Mouse (Mus musculus) mature B cell (primary cell): Measurements from ENCODE around the gene Tarbp1.
"Not testable (repeated sequence)": the region's sequence is repeated elsewhere in the genome, so short reads cannot be mapped to it uniquely, and the experiment has no call there.

Experiments used
- in situ Hi-C: fragments of 300-500 bp; cut with MboI; formaldehyde crosslinking; loops from 2 replicates; pipeline ENCODE4 v1.14.3; 2019

Gene Tarbp1

DNA sequence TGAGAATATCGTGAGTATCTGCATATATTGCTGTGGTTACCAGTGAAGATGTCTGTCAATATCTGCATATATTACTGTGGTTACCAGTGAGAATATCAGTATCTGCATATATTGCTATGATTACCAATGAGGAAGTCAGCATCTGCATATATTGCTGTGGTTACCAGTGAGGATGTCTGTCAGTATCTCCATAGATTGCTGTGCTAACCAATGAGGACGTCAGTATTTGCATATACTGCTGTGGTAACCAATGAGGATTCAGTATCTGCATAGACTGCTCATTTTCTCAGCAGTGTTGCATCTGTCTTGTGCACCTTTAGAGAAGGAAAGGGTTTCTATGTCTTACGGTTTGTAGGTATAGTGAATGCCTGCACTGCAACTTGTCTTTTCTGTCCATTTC is 54.0 kb downstream of the Tarbp1 start:
- in situ Hi-C loops, result no loop called here

DNA sequence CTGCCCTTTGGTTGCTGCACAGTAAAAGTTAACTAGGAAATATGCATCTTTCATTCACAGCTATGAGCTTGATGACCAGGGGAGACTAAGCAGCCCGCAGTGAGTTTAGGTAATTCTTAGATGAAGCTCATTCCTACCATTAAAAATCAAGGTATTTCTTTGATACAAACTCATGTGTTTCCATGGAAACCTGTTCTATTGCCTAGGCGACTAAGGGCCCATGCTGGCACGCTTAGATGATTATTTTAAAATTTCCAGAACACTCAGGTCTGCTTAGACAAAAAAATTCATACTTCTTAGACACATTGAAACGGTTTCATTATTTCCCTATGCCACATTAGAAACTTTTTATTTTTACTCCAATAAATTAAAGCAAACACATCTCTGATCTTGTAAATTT is 69.8 kb downstream of the Tarbp1 start:
- in situ Hi-C loops, result no loop called here

DNA sequence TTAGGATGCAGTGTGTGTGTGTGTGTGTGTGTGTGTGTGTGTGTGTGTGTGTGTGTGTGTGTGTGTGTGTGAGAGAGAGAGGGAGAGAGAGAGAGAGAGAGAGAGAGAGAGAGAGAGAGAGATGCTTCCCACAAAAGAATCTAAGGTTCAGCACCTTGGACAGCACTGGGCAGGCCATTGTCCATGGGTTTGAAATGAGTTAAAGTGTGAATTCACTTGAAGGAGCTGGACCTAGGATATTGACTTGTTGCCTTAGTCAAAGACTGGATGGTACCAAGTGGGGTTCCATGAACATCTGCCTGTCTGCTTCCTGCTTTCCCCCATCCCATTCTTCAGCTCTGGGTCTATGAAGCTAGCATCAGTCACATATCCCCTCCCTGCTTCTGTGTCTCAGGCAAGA is 70.3 kb downstream of the Tarbp1 start:
- in situ Hi-C loops, result not testable (repeated sequence)

DNA sequence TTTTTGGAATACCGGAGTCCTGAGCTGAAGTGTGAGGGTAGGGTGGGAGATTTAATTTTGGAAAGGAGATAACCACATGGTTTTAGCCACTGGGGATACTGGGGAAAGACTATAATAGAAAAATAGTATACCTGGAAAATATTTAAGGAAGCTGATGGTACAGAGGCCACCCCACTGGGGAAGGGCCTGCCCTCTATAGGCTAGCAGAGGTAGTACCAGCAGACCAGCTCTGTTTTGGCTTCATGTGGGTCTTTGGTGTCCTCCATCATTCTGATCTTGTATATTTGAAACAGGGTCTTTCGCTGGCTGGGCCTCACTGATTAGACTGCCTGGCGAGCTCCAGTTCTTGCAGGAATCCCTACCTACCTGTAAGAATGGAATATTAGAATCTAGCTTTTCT is 76.5 kb downstream of the Tarbp1 start:
- in situ Hi-C loops, result no loop called here

DNA sequence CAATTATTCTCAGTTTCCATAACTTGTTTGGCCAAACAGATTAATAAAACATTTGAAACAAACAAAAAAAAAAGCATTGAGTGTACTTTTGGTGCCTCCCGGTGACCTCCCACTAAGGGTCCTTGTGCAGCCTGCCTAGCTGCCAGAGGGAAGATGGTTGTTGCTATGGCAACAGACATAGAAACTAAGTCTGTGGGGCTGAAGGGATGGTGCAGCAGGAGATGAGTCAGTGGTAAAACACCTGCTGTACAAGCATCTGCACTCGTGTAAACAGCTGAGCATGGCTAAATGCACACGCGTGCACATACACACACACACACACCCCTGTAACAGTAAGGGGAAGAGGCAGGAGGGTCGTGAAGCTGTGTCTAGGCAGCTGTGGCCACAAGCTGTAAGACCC is 78.9 kb downstream of the Tarbp1 start:
- in situ Hi-C loops, result no loop called here

DNA sequence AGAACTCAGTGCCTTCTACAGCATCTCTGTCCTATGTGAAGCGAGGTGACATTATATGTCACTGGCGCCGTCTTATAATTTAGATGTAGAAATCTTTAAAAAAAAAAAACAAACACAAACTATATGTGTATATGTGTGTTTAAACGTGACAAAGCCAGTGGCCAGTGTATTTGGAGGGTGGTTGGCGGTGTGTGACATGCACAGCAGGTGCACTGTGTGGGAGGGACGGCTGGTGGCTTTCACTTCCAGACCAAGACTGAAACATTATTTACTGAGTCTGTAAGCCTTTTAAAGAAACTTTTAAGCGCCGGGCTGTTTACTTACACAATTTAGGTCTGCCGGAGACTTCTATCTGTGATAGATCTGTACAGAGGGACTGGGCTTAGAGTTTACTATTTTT is 79.5 kb downstream of the Tarbp1 start:
- in situ Hi-C loops, result no loop called here

DNA sequence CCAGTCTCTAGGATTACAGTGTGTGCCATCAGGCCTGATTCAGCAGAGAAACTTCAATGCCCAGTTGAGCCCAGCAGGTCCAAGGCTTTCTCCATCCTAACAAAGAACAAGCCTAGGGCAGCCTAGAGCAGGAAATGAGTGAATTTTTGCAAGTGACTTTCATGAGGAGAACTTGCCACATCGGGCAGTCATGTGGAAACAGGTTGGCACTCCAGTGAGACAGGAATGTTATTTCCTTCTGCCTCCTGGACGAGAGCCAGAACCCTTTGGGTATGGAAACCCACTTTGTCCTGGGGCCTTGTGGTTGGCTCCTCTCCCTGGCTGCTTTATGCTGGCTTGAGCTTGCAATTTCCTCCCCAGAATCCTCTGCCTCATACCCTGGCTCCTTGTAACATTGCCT is 83.3 kb downstream of the Tarbp1 start:
- in situ Hi-C loops, result no loop called here

DNA sequence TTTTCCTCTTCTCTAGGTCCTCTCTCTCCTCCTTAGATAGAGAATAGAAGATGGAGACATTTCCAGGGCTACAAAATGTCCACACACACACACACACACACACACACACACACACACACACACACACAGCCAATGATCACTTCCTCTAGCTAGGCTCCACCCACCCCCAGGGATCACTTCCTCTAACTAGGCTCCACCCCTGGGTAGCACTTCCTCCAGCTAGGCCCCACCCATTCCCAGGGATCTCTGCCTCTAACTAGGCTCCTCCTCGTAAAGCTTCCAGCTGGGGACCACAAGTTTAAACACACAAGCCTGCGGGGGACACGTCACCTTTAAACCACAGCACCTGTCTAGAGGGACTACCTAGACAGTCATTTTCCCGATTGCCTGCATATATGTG is 87.3 kb downstream of the Tarbp1 start:
- in situ Hi-C loops, result no loop called here

DNA sequence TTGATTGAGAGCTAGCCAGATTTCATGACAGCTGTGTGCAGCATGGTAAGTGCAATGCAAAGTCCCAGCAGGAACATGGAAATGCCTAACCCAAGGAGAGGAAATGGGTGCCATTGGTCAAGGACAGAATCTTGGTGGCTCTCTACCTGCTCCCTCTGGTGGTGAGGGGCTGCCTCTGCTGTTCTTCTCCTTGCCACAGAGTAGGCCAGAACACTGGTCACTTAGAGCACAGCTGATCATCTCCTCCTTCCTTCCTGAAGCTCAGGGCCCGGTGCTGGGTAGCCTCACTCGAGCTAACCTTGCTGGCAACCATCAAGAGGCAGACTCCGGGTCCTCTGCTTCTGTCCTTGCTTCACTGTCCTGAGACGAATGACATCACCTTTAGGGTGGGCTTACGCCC is 92.1 kb downstream of the Tarbp1 start:
- in situ Hi-C loops, result no loop called here

DNA sequence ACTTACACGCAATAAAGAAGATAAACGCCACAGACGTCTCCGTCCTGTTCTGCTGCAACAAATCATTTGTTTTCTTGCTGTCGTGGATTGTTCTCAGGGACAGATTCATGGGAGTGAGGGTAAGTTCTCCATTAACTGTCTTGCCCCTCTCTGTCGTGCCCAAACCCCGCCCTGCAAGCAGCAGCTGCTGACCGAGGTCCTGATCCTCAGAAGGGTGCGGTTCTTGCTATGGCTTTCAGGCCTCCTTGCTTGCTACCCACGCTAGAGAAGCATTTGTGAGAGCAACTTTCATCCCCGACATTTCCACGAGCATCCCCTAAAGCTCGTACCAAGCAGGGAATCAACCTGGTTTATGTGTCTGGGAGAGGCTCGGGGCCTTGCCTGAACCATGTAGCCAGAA is 92.6 kb downstream of the Tarbp1 start:
- in situ Hi-C loops, result no loop called here

DNA sequence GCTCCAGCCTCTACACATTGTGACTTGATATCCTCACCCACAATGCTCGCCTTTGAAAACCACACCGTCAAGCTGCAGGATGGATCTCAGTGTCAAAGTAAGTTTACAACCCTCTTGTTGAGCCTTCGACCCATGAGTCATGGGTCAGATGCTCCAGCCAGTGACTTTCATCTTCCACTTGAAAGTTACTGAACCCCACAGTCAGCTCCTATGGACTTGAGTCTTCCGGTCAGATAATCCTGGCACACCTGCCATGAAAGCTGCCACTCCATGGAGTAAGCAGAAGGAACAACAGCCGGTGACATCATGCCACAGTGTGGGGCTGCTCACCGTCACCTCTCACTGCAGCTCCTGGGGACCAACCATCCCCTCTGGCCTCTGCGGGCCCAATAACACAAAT is 93.6 kb downstream of the Tarbp1 start:
- in situ Hi-C loops, result no loop called here

DNA sequence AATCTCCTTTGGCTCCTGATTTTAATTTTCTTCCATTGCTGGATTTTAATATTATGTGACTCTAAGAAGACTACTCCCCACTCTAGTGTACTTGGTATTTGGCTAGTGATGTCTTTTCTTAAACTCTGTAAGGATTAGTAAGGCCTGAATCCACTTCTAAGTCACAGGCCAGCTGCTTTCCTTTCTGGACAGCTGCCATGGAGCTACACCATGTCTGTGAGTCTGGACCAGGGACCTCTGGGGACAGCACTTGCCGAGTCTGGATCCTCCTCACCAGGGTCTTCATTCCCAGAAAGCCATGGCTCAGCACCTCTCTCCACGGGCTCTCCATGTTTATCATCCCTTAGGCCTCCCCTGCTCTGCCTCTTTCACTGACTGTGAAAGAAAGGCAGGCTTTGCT is 94.7 kb downstream of the Tarbp1 start:
- in situ Hi-C loops, result no loop called here

DNA sequence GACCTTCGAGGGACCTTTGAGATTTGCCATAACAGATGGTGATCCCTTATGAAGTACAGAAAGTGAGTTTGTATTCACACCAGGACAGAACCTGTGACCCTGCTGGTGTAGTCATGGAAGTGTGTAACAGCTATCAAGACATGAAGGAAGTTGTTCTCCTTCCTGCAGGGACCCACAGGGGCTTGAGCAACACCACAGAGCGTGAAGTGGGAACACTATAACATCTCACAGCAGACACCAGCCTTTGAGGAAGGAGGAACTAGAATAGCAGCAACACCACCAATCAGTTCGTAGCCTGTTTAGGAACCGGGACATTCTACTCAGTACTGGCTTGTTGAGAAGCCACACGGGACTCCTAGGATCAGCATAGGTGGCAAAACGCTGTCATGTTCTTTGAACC is 95.3 kb downstream of the Tarbp1 start:
- in situ Hi-C loops, result no loop called here
